Mouse (Mus musculus) E14TG2a.4 (cell line): Measurements from ENCODE around the gene Hnrnpll.

ENCODE experiments used
- CTCF ChIP-seq: conservative IDR thresholded peaks from 2 replicates; pipeline ENCODE4 v1.5.1; 2014; ENCODE audit warnings: low read length
- POU5F1 ChIP-seq: IDR thresholded peaks from 2 replicates; pipeline ENCODE4 v1.6.1; 2014; ENCODE audit warnings: low read length, borderline replicate concordance

GRCm38 (mm10) chr17:80084424-80084823 is 22.3 kb upstream of the Hnrnpll start:
- TF ChIP-seq CTCF (no peak), POU5F1 (no peak)
